Mouse (Mus musculus): ENCODE measurements around the gene Traf4. TPM values are rescaled to one million over a fixed set of nuclear protein-coding genes. Genes with fewer than 3 reads are reported as not detected.
A peak's percentile ranks its signal among the peaks of the same experiment; 100 is the strongest.
"Not testable (repeated sequence)": the region's sequence is repeated elsewhere in the genome, so short reads cannot be mapped to it uniquely, and the experiment has no call there.

Traf4 gene
- total RNA-seq, 2 experiments from 2014 or later, result 42.7 to 46.5 TPM

- no peak for DNase-seq (ENCODE audit: low spot score in 2 of 2)
Observed at GRCm38 (mm10) chr11:78146168-78146567, 19.2 kb downstream of the Traf4 start.

GRCm38 (mm10) chr11:78143520-78143919 lies 21.9 kb downstream of the Traf4 start:
- no peak for DNase-seq (ENCODE audit: low spot score in 2 of 2)

GRCm38 (mm10) chr11:78140665-78141064 lies 24.7 kb downstream of the Traf4 start:
- DNase-seq (ENCODE audit: low spot score in 2 of 2), result no peak

- no peak for DNase-seq (ENCODE audit: low spot score in 2 of 2)
Observed at GRCm38 (mm10) chr11:78138023-78138422, 27.4 kb downstream of the Traf4 start.

GRCm38 (mm10) chr11:78137584-78137983 lies 27.8 kb downstream of the Traf4 start:
- DNase-seq (ENCODE audit: low spot score in 2 of 2), result no peak

- DNase-seq (ENCODE audit: low spot score in 2 of 2), result no peak
Observed at GRCm38 (mm10) chr11:78136132-78136531, 29.3 kb downstream of the Traf4 start.

- not testable (repeated sequence) for DNase-seq (ENCODE audit: low spot score in 2 of 2)
Observed at GRCm38 (mm10) chr11:78135314-78135713, 30.1 kb downstream of the Traf4 start.

- no peak for DNase-seq (ENCODE audit: low spot score in 2 of 2)
Observed at GRCm38 (mm10) chr11:78134344-78134743, 31.0 kb downstream of the Traf4 start.

- no peak for DNase-seq (ENCODE audit: low spot score in 2 of 2)
Observed at GRCm38 (mm10) chr11:78133915-78134314, 31.5 kb downstream of the Traf4 start.

- DNase-seq (ENCODE audit: low spot score in 2 of 2), result no peak
Observed at GRCm38 (mm10) chr11:78129458-78129857, 35.9 kb downstream of the Traf4 start.

GRCm38 (mm10) chr11:78126739-78127138 lies 38.6 kb downstream of the Traf4 start:
- no peak for DNase-seq (ENCODE audit: low spot score in 2 of 2)

- DNase-seq (ENCODE audit: low spot score in 2 of 2), result no peak
Observed at GRCm38 (mm10) chr11:78125691-78126090, 39.7 kb downstream of the Traf4 start.

GRCm38 (mm10) chr11:78123782-78124181 lies 41.6 kb downstream of the Traf4 start:
- no peak for DNase-seq (ENCODE audit: low spot score in 2 of 2)

GRCm38 (mm10) chr11:78122815-78123214 lies 42.6 kb downstream of the Traf4 start:
- no peak for DNase-seq (ENCODE audit: low spot score in 2 of 2)

- DNase-seq (ENCODE audit: low spot score in 2 of 2), result no peak
Observed at GRCm38 (mm10) chr11:78121176-78121575, 44.2 kb downstream of the Traf4 start.

- DNase-seq (ENCODE audit: low spot score in 2 of 2), result no peak
Observed at GRCm38 (mm10) chr11:78119898-78120297, 45.5 kb downstream of the Traf4 start.

- no peak for DNase-seq (ENCODE audit: low spot score in 2 of 2)
Observed at GRCm38 (mm10) chr11:78118467-78118866, 46.9 kb downstream of the Traf4 start.

GRCm38 (mm10) chr11:78116146-78116410 lies 49.3 kb downstream of the Traf4 start:
- no peak for DNase-seq (ENCODE audit: low spot score in 2 of 2)

GRCm38 (mm10) chr11:78115367-78116145 lies 49.8 kb downstream of the Traf4 start:
- DNase-seq (ENCODE audit: low spot score in 2 of 2), result peak; percentile 73 to 88

- no peak for DNase-seq (ENCODE audit: low spot score in 2 of 2)
Observed at GRCm38 (mm10) chr11:78114676-78115366, 50.6 kb downstream of the Traf4 start.

- DNase-seq (ENCODE audit: low spot score in 2 of 2), result no peak
Observed at GRCm38 (mm10) chr11:78113616-78114015, 51.8 kb downstream of the Traf4 start.

All from adrenal gland, postnatal 4 days (tissue).